Mouse (Mus musculus) heart, adult 18-20 months (tissue): ENCODE measurements around the gene Dcx. TPM values are rescaled to one million over a fixed set of nuclear protein-coding genes. Genes with fewer than 3 reads are reported as not detected.

ENCODE experiments used
- DNase-seq, 2 experiments: peaks; one replicate each; pipeline ENCODE4 v3.0.0; 2021 to 2022; ENCODE audit warnings: mixed read lengths in 1 of 2
- microRNA-seq, 2 experiments: library from miRNA; unstranded; fragments of <30 nt; microRNA quantifications; one replicate each; pipeline ENCODE4 v1.2.0; 2022
- total RNA-seq, 2 experiments: library from RNA; stranded (reverse); gene quantifications; 2 replicates each; pipeline ENCODE4 v1.2.3; 2021

The Dcx gene
- total RNA-seq, 2 experiments from 2014 or later: not detected

DNA sequence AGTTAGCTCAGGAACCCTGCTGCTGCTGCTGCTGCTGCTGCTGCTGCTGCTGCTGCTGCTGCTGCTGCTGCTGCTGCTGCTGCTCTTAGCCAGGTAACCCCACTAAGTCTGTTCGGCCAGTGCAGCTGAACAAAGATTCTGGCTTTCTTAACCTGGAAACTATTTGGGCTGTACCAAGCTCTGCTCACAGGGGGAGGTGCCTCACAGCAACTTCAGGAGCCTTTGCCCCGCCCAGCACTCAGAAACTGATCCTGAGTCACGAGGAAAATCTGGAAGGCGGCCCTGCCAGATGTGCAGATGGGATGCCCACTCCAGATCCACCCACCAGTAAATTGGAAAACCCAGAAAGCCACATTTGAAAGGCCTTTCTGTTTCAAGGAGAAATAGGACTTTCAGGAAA is 105.9 kb downstream of the Dcx start, which contains the start of gene Capn6:
TSS of gene Capn6 (minus strand) at position 203 of the 400 bp plus-strand sequence.
- peak; percentile 9 to 17 for DNase-seq

DNA sequence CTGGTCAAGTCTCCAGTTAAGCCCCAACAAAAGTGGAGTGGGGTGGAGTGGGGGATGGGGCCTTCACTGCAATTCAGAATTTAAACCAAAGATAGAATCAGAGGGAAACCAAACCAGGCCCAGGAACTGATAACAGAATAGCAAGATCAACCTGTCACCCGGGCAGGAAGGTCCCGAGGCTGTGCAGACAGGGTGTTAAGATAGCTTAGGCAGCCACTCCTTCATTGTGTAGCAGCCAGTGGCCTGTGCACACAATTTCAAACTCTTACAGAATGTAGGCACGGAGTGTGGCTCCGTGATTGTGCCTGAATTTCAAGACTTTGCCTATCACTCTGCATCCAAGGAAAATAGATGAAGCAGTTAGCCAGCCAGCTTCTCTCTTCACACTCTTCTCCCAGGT is 106.6 kb downstream of the Dcx start:
- no peak for DNase-seq

DNA sequence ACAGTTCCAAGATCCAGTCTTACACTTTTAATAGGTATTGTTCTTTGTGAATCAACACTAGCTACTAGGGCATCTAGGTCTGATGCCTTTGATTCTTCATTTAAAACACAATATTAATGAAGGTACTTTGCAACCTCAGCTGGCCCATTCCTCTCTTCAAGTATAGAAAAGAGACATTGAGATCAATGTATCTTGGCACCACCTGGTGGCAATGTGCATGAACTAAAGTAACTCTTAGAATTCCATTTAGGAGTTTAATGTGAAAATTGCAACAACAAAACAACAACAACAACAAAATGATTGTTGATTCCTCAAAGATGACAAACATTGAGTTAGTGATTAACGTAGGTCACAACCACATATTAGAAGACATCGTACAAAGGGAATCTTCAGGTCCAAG is 114.2 kb downstream of the Dcx start:
- DNase-seq: no peak

DNA sequence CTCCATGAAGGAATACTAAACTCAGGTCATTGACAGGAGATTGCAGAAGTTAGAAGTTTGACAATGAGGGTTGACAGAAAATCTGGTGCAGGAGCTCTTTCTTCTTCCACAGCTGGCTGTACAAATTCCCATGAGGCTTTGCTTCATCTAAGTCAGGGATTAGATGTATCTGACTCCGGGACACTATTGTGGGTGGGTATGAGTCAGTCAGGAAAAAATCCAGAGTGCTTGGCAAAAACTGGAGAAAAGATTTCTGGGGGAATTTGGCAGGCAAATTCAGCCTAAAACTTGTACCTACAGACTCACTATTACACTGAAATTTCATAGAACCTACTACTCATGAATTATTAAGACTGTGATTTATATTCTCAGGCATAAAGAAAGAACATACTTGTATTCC is 117.2 kb downstream of the Dcx start:
- DNase-seq: peak in 1 of 2 experiments; percentile 1

Small RNA genes within 50 kb of the gene (microRNA-seq; reads per million reads assigned to microRNA genes)
- 0 reads per million in 2 experiments for gene Gm47298

Other genes starting within 250 kb of the Dcx start
- gene Capn6, start 105.9 kb downstream of the Dcx start, total RNA-seq: 1 to 10 TPM in 1 of 2 experiments, under 1 TPM in 1; 0.84 to 1.0 TPM
- gene A730046J19Rik, start 220.4 kb upstream of the Dcx start, total RNA-seq: under 1 TPM; 0.49 to 0.57 TPM